Mouse (Mus musculus): ENCODE results near the gene Chtf18. TPM values are rescaled to one million over a fixed set of nuclear protein-coding genes. Genes with fewer than 3 reads are reported as not detected.

The Chtf18 gene
- polyA plus RNA-seq, 1 experiment from 2014 or later = 32.0 TPM

- H3K9ac ChIP-seq (ENCODE audit: low read depth, low read length) = no peak overlapping the region
- H3K9me3 ChIP-seq (ENCODE audit: control insufficient read depth, low read length) = no peaks in the 10 kb centered on the region
- no peak overlapping the region for H3K4me2 ChIP-seq
- H3K27me3 ChIP-seq (replicated peaks; ENCODE audit: control insufficient read depth, insufficient read depth, low read length) = peaks cover 2% of the 10 kb centered on the region; the same call in 1 of the 2 replicates
- H3K27ac ChIP-seq (ENCODE audit: low read depth, low read length) = no peak overlapping the region
- ATAC-seq (replicated peaks; ENCODE audit: low FRiP score) (no peak), DNase-seq (ENCODE audit: low spot score) (no peak)
- H3K4me1 ChIP-seq (replicated peaks; ENCODE audit: control insufficient read depth, insufficient read depth, low read length) = no peaks in the 10 kb centered on the region
- 70% methylated on average over 2 of the region's 2 CpGs for WGBS
- no peak overlapping the region for H3K4me3 ChIP-seq (ENCODE audit: low read depth, low read length)
- H3K36me3 ChIP-seq (ENCODE audit: control insufficient read depth, insufficient read depth, low read length) = no peaks in the 10 kb centered on the region
Observed at GRCm38 (mm10) chr17:25709994-25710393, 17.2 kb downstream of the Chtf18 start.

DNA sequence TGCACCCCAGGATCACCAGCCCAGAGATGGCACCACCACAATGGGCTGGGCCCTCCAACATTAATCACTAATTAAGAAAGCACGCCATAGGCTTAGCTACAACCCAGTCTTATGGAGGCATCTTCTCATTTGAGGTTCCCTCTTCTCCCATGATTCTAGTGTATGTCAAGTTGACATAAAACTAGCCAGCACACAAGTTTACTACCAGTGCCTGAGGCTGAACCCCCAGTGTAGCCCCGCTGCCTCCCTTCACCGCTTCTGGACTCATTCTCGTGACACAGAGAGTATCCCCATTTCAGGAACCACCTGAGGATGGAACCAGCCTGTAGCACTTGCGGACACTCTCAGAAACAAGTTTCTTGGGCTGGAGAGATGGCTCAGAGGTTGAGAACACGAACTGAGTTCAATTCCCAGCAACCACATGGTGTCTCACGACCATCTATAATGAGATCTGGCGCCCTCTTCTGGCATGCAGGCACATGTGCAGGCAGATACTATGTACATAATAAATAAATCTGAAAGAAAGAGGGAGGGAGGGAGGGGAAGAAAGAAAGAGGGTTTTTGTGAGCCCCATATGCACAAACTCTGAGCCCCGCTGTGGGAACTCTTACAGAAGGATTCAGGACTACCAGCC is 26.2 kb downstream of the Chtf18 start:
- no peaks in the 10 kb centered on the region for H3K9me3 ChIP-seq (ENCODE audit: control insufficient read depth, low read length)
- H3K27me3 ChIP-seq (replicated peaks; ENCODE audit: control insufficient read depth, insufficient read depth, low read length) = no peaks in the 10 kb centered on the region
- no peak overlapping the region for H3K4me3 ChIP-seq (ENCODE audit: low read depth, low read length)
- H3K9ac ChIP-seq (ENCODE audit: low read depth, low read length) = no peak overlapping the region
- H3K27ac ChIP-seq (ENCODE audit: low read depth, low read length) = no peak overlapping the region
- 54% methylated on average over 9 of the region's 9 CpGs for WGBS
- DNase-seq (ENCODE audit: low spot score) (no peak), ATAC-seq (replicated peaks; ENCODE audit: low FRiP score) (no peak)
- no peaks in the 10 kb centered on the region for H3K36me3 ChIP-seq (ENCODE audit: control insufficient read depth, insufficient read depth, low read length)
- H3K4me1 ChIP-seq (replicated peaks; ENCODE audit: control insufficient read depth, insufficient read depth, low read length) = no peaks in the 10 kb centered on the region
- H3K4me2 ChIP-seq = no peak overlapping the region

GRCm38 (mm10) chr17:25698446-25698845 is 28.8 kb downstream of the Chtf18 start:
- DNase-seq (ENCODE audit: low spot score) = peak; percentile 49
- no peak overlapping the region for H3K4me2 ChIP-seq
- ATAC-seq (replicated peaks; ENCODE audit: low FRiP score) = no peak
- H3K36me3 ChIP-seq (ENCODE audit: control insufficient read depth, insufficient read depth, low read length) = no peaks in the 10 kb centered on the region
- H3K27me3 ChIP-seq (replicated peaks; ENCODE audit: control insufficient read depth, insufficient read depth, low read length) = no peaks in the 10 kb centered on the region
- 16% methylated on average over 7 of the region's 7 CpGs for WGBS
- H3K27ac ChIP-seq (ENCODE audit: low read depth, low read length) = no peak overlapping the region
- H3K4me3 ChIP-seq (ENCODE audit: low read depth, low read length) = no peak overlapping the region
- H3K9ac ChIP-seq (ENCODE audit: low read depth, low read length) = no peak overlapping the region
- no peaks in the 10 kb centered on the region for H3K4me1 ChIP-seq (replicated peaks; ENCODE audit: control insufficient read depth, insufficient read depth, low read length)
- no peaks in the 10 kb centered on the region for H3K9me3 ChIP-seq (ENCODE audit: control insufficient read depth, low read length)

DNA sequence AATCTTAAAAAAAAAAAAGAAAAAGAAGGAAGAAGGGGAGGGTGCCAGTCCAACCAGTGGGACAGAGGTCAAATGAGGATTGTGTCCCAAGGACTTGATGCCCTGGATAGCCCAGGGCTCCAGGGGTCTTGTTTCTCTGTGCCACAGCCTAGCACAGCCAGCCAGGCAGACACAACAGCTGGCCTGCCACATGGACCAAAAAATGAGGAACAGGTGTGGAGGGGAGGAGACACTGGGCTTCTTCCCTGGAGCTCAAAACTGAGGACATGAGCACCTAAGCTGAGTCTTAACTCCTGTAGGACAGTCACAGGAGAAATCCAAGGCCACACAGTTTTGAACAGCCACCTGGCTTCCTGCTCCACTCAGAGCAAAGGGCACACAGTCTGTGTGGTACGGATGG is 31.0 kb downstream of the Chtf18 start:
- H3K4me2 ChIP-seq = no peak overlapping the region
- WGBS = 36% methylated on average over 1 of the region's 1 CpGs
- DNase-seq (ENCODE audit: low spot score) = no peak
- H3K27ac ChIP-seq (ENCODE audit: low read depth, low read length) = no peak overlapping the region
- no peaks in the 10 kb centered on the region for H3K36me3 ChIP-seq (ENCODE audit: control insufficient read depth, insufficient read depth, low read length)
- no peaks in the 10 kb centered on the region for H3K27me3 ChIP-seq (replicated peaks; ENCODE audit: control insufficient read depth, insufficient read depth, low read length)
- ATAC-seq (replicated peaks; ENCODE audit: low FRiP score) = no peak
- H3K9ac ChIP-seq (ENCODE audit: low read depth, low read length) = no peak overlapping the region
- H3K4me3 ChIP-seq (ENCODE audit: low read depth, low read length) = no peak overlapping the region
- H3K9me3 ChIP-seq (ENCODE audit: control insufficient read depth, low read length) = no peaks in the 10 kb centered on the region
- no peaks in the 10 kb centered on the region for H3K4me1 ChIP-seq (replicated peaks; ENCODE audit: control insufficient read depth, insufficient read depth, low read length)

- Histone ChIP-seq H3K9ac (ENCODE audit: low read depth, low read length) (no peak overlapping the region), H3K36me3 (ENCODE audit: control insufficient read depth, insufficient read depth, low read length) (no peaks in the 10 kb centered on the region), H3K9me3 (ENCODE audit: control insufficient read depth, low read length) (no peaks in the 10 kb centered on the region), H3K4me1 (replicated peaks; ENCODE audit: control insufficient read depth, insufficient read depth, low read length) (no peaks in the 10 kb centered on the region), H3K4me3 (ENCODE audit: low read depth, low read length) (no peak overlapping the region), H3K4me2 (no peak overlapping the region), H3K27me3 (replicated peaks; ENCODE audit: control insufficient read depth, insufficient read depth, low read length) (peaks cover 10% of the 10 kb centered on the region; the same call in 1 of the 2 replicates), H3K27ac (ENCODE audit: low read depth, low read length) (no peak overlapping the region)
- no peak for ATAC-seq (replicated peaks; ENCODE audit: low FRiP score)
- WGBS = 67% methylated on average over 4 of the region's 4 CpGs
- DNase-seq (ENCODE audit: low spot score) = no peak
Observed at GRCm38 (mm10) chr17:25688922-25689321, 38.3 kb downstream of the Chtf18 start.

- WGBS = 35% methylated on average over 7 of the region's 7 CpGs
- no peak for DNase-seq (ENCODE audit: low spot score)
Observed at GRCm38 (mm10) chr17:25686323-25686722, 40.9 kb downstream of the Chtf18 start.

GRCm38 (mm10) chr17:25681636-25682035 is 45.6 kb downstream of the Chtf18 start:
- Histone ChIP-seq H3K36me3 (ENCODE audit: control insufficient read depth, insufficient read depth, low read length) (no peaks in the 10 kb centered on the region), H3K4me1 (replicated peaks; ENCODE audit: control insufficient read depth, insufficient read depth, low read length) (no peaks in the 10 kb centered on the region), H3K4me3 (ENCODE audit: low read depth, low read length) (no peak overlapping the region), H3K9me3 (ENCODE audit: control insufficient read depth, low read length) (no peaks in the 10 kb centered on the region), H3K4me2 (no peak overlapping the region), H3K27ac (ENCODE audit: low read depth, low read length) (no peak overlapping the region), H3K9ac (ENCODE audit: low read depth, low read length) (no peak overlapping the region), H3K27me3 (replicated peaks; ENCODE audit: control insufficient read depth, insufficient read depth, low read length) (peaks cover 3% of the 10 kb centered on the region; the same call in 1 of the 2 replicates)
- no peak for ATAC-seq (replicated peaks; ENCODE audit: low FRiP score)
- 74% methylated on average over 4 of the region's 4 CpGs for WGBS
- no peak for DNase-seq (ENCODE audit: low spot score)

More at GRCm38 (mm10) chr17:25686323-25686722, 40.9 kb downstream of the Chtf18 start:
- Histone ChIP-seq H3K4me1 (replicated peaks; ENCODE audit: control insufficient read depth, insufficient read depth, low read length) (no peaks in the 10 kb centered on the region), H3K36me3 (ENCODE audit: control insufficient read depth, insufficient read depth, low read length) (no peaks in the 10 kb centered on the region), H3K27ac (ENCODE audit: low read depth, low read length) (no peak overlapping the region), H3K9me3 (ENCODE audit: control insufficient read depth, low read length) (no peaks in the 10 kb centered on the region), H3K27me3 (replicated peaks; ENCODE audit: control insufficient read depth, insufficient read depth, low read length) (peaks cover 10% of the 10 kb centered on the region; the same call in 1 of the 2 replicates), H3K4me3 (ENCODE audit: low read depth, low read length) (no peak overlapping the region), H3K4me2 (no peak overlapping the region), H3K9ac (ENCODE audit: low read depth, low read length) (no peak overlapping the region)
- no peak for ATAC-seq (replicated peaks; ENCODE audit: low FRiP score)

- Histone ChIP-seq H3K4me1 (replicated peaks; ENCODE audit: control insufficient read depth, insufficient read depth, low read length) (no peaks in the 10 kb centered on the region), H3K4me2 (no peak overlapping the region), H3K9ac (ENCODE audit: low read depth, low read length) (no peak overlapping the region), H3K4me3 (ENCODE audit: low read depth, low read length) (no peak overlapping the region), H3K27me3 (replicated peaks; ENCODE audit: control insufficient read depth, insufficient read depth, low read length) (0 out of 2 replicates have a peak, but pooled peaks cover 2% of the 10 kb centered on the region), H3K9me3 (ENCODE audit: control insufficient read depth, low read length) (no peaks in the 10 kb centered on the region), H3K36me3 (ENCODE audit: control insufficient read depth, insufficient read depth, low read length) (no peaks in the 10 kb centered on the region), H3K27ac (ENCODE audit: low read depth, low read length) (no peak overlapping the region)
- WGBS = 27% methylated on average over 5 of the region's 5 CpGs
- DNase-seq (ENCODE audit: low spot score) (no peak), ATAC-seq (replicated peaks; ENCODE audit: low FRiP score) (no peak)
Observed at GRCm38 (mm10) chr17:25679818-25680217, 47.4 kb downstream of the Chtf18 start.

GRCm38 (mm10) chr17:25677969-25678368 is 49.2 kb downstream of the Chtf18 start:
- no peak overlapping the region for H3K27ac ChIP-seq (ENCODE audit: low read depth, low read length)
- DNase-seq (ENCODE audit: low spot score) (no peak), ATAC-seq (replicated peaks; ENCODE audit: low FRiP score) (no peak)
- no peaks in the 10 kb centered on the region for H3K27me3 ChIP-seq (replicated peaks; ENCODE audit: control insufficient read depth, insufficient read depth, low read length)
- H3K9ac ChIP-seq (ENCODE audit: low read depth, low read length) = no peak overlapping the region
- WGBS = 52% methylated on average over 6 of the region's 6 CpGs
- H3K4me2 ChIP-seq = no peak overlapping the region
- no peaks in the 10 kb centered on the region for H3K9me3 ChIP-seq (ENCODE audit: control insufficient read depth, low read length)
- H3K36me3 ChIP-seq (ENCODE audit: control insufficient read depth, insufficient read depth, low read length) = no peaks in the 10 kb centered on the region
- H3K4me3 ChIP-seq (ENCODE audit: low read depth, low read length) = no peak overlapping the region
- no peaks in the 10 kb centered on the region for H3K4me1 ChIP-seq (replicated peaks; ENCODE audit: control insufficient read depth, insufficient read depth, low read length)
